Mouse (Mus musculus): Measurements from ENCODE around the gene Prcc. TPM values are rescaled to one million over a fixed set of nuclear protein-coding genes. Genes with fewer than 3 reads are reported as not detected.
"Not testable (repeated sequence)": the region's sequence is repeated elsewhere in the genome, so short reads cannot be mapped to it uniquely, and the experiment has no call there.

Gene Prcc
- total RNA-seq, 2 experiments from 2014 or later: 25.6 to 31.3 TPM

DNA sequence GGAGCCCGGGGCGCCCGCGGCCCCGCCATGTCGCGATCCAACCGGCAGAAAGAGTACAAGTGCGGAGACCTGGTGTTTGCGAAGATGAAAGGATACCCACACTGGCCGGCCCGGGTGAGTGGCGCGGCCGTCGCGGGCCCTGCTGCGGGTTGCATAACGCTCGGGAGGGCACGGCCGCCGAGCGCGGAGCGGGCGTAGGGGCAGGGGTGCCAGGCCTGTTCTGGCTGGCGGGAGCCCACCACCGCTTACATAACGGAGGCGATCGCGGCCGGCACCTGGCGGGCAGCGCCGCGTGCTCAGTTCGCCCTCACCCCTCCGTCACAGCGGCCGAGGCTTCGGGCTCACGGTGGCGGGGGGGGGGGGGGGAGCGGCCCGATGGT, 21.2 kb upstream of the Prcc start:
- no peak for ATAC-seq (replicated peaks; ENCODE audit: poor library complexity)

DNA sequence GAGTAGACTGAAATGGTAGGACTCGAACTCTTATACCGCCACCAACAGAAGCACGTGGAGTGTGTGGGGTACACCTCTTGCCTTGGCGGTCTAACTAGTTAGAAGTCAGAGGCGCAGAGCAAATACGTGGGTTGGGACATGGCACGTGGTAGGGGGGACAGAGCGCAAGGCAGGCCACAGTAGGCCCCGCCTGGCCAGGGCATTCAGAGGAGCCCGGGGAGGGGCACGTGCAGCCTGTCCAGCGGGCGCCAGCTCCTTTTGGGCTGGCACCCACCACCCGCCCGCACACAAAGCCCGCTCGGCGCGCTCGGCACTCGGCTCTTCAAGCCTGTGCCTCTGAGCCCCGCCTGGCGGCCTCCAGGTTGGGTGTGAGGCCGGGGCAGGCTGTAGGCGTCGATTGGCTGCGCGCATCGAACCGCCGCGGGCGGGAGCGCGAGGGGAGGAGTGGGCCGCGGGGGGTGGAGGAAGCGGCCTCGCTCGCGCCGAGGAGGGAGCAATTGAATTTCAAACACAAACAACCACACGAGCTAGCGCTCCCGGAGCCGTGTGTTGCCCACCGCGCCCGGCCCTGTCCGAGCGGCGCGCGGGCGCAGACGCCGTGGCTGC, 20.6 kb upstream of the Prcc start, which contains the start of gene Hdgf:
Gene Hdgf, plus strand, starts transcription at position 442 of the 606 bp plus-strand sequence.
- peak; percentile 70 for ATAC-seq (replicated peaks; ENCODE audit: poor library complexity)

DNA sequence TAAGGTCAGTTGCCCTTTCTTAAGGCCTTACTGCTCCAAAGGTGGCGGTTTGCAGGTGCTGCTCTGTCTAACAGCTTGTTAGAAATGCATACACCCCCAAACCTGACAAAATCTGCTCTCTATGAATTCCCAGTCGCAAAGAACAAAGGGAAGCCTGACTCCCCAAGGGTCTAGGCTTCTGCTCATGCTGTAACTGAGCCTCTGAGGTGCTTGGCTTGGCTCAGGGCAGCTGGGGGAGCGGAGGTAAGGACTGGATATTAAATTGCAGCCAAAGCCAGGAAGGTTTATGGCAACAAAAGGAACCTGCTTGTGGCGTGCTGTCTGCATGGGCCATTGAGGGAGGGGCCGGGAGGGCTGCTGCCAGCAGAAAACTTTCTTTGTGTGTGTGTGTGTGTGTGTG, 18.4 kb upstream of the Prcc start:
- no peak for ATAC-seq (replicated peaks; ENCODE audit: poor library complexity)

DNA sequence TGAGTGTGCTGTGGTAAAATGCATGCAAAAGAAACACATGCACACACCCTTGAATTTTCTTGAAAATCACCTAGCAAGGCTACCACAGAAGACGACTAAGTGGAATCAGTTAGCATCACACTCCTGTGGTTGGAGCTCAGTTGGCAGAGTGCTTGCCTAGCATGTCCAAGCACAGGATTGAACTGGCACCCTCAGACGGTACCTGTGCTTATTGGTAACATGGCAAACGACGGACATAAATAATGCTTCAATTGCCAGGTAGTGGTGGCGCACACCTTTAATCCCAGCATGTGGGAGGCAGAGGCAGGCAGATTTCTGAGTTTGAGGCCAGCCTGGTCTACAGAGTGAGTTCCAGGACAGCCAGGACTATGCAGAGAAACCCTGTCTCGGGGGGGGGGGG, 16.6 kb upstream of the Prcc start:
- 0 out of 2 replicates have a peak, but pooled peaks have one; percentile 2 for ATAC-seq (replicated peaks; ENCODE audit: poor library complexity)

DNA sequence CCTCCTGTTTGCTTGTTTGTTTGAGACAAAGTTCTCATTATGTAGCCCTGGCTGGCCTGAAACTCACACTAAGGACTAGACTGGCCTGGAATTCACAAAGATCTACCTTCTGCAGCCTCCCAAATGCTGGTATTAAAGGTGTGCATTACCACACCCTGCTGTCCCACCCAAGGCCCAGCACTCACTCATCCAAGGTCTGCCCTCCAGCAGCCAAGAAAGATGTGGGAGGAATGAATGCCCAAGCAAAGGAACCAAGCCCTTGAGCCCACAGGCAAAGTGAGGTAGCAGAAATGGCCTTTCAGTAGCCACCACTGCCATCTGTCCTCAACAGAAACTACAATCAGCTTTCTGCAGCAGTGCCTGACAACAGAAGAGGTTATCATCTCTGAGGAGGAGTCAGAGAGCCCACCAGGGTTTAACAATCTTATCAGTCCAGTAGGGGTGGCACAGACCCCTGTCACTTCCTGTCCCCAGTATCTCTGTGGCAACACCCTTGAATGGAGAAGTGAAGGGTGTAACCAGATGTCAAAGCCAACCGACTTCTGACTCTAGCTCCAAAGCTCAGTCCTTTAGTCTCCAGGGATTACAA, 15.7 kb upstream of the Prcc start:
- ATAC-seq (replicated peaks; ENCODE audit: poor library complexity): peak; percentile 79

DNA sequence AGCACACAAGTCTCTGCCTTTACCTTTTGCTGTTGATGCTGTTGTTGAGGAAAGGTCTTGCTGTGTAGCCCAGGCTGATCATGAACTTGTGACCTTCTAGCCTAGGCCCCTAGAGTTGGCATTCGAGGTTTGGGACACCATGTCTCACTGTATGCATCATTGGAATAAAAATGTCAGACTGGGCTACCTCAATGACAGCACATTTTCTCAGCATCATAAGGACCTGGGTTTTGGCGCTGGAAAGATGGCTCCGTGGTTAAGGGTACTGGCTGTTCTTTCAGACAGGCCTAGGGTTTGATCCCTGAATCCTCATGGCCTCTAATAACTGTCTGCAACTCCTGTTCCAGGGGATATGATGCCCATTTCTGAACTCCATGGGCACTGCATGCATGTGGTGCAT, 14.4 kb upstream of the Prcc start:
- ATAC-seq (replicated peaks; ENCODE audit: poor library complexity): no peak

DNA sequence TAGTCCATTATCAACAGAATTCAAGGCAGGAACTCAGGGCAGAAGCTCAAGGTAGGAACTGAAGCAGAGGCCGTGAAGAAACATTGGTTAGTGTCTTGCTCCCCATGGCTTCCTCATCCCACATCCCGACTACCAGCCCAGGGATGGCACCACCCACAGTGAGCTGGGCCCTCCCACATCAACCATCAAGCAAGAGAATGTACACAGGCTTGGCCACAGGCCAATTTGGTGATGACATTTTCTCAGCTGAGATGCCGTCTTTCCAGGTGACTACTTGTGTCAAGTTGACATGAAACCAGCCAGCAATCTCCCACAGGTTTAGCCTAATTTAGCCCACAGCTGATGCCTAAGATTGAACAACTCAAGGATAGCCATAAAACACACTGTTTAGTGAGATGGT, 13.9 kb upstream of the Prcc start:
- no peak for ATAC-seq (replicated peaks; ENCODE audit: poor library complexity)

DNA sequence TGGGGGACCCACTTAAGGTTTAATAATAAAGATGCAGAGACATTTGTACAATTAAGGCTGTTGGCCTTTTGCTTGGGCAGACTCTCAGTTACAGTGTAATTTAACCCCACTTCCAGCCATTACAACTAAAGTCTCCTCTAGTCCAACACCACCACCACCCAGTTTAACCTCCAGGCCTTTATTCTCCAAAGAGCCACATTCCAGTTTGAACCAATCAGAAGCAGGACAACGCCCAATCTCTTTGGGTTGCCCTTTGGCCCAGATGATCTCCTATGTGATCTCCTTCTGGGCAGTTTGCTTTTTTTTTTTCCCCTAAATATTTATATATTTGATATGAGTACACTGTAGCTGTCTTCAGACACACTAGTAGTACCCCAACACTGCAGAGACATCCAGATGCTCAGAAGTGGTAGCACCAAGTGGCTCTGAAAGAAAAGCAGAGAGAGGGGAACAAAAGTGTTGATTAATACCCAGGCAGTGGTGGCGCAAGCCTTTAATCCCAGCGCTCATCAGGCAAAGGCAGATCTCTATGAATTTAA, 8.0 kb upstream of the Prcc start:
- 0 out of 2 replicates have a peak, but pooled peaks have one; percentile 6 for ATAC-seq (replicated peaks; ENCODE audit: poor library complexity)

DNA sequence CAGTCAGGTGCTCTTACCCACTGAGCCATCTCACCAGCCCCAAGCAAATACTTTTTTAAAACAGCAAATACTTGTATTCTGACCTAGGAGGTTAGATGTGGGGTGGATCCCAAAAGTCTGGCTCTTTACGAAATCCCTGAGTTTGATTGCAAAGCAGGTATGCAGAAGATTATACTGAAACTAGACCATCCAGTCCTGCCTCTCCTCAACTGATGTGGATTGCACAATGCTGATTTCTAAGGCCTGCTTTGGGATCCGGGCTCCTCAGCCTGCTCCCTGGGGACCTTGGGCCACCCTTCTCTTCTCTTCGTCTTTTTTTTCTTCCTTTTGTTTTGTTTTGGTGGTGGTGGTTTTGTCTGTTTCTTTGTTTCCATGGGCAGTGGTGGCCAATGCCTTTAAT, 6.1 kb upstream of the Prcc start:
- ATAC-seq (replicated peaks; ENCODE audit: poor library complexity): no peak

DNA sequence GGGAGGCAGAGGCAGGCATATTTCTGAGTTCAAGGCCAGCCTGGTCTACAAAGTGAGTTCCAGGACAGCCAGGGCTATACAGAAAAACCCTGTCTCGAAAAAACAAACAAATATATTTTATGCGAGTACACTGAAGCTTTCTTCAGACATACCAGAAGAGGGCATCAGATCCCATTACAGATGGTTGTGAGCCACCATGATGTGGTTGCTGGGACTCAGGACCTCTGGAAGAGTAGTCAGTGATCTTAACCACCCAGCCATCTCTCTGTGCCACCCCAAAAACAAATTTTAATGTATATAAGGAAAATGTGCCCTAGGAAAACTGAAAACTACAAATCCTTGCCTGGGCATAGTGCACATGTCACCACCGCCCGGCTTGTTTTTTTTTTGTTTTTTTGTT, 2.0 kb upstream of the Prcc start:
- not testable (repeated sequence) for ATAC-seq (replicated peaks; ENCODE audit: poor library complexity)

DNA sequence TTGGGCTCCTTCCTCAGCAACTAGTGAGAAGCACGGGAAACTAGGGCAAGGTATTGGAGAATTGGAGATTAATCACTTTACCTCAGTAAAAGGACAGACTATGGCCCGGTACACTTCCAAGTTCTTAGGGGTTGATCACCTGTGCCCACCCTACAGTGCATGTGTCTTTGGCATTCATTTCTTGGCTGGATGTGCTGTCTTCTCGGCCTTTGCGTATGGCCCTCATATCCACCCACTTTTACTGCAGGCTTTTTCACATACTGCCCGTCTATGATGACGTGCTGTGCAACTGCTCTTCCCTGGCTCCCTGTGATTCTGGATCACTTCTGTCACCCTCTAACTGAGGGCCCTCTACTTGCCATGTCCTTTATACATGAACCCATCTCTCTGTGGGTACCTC, 1.0 kb upstream of the Prcc start:
- ATAC-seq (replicated peaks; ENCODE audit: poor library complexity): no peak

DNA sequence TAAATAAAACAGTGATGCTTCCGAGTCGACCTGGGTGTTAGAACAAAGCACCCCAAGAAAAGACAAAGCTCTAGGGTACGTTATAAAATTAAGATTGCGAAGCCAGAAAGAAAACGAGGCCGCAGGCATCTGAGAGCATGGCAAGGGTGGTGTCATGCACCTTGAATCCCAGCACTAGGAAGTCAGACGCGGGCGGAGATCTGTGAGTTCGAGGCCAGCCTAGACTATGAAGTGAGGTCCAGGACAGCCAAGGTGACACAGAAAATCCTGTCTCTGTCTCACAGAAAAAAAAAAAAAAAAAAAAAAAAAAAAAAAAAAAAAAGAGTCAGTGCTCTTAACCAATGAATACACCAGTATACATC, 577 bp upstream of the Prcc start:
- ATAC-seq (replicated peaks; ENCODE audit: poor library complexity): peak; percentile 9; the same call in 1 of the 2 replicates

DNA sequence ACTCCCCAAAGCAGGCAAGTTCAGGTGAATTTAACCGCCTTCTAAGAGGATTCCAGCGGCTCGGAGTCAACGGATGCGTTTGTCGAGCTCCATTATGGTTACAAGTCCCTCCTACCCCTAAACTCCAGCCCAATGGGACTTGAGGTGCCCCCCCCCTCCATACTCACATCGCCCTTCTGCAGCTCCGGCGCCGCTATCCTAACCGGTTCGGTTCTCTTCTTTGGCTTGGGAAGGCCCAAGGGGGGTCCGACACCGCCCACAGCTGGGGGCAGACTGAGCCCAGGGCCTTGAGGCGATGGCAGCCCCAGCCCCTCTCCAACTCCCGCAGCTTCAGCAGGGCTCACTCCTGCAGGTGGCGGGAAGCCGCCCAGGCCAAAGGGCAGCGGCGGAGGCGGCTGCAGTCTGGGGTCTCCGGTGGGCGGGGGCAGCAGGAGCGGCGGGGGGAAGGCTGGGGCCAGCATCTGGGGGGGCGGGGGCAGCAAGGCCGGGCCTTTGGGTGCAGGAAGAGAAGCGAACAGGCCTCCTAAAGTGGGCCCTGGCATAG, 628 bp downstream of the Prcc start:
- ATAC-seq (replicated peaks; ENCODE audit: poor library complexity): peak; percentile 34

DNA sequence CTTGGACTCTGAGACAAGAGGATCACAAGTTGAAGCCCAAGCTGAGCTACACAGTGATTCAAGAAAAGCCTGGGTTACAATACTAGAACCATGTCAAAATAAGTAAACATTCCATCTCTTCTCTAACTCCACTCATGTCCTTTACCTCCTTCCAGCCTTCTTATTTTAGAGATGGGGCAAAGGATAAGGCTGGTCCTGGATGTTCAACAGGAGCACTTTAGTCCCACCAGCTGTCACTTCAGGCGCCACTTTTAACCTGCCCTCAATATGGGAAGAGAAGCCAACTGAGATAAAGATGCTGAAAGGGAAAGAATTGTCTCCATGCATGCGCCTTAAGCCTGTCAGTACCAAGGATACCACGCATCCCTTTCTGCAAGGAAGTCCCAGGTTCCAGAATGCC, 1.1 kb downstream of the Prcc start:
- no peak for ATAC-seq (replicated peaks; ENCODE audit: poor library complexity)

DNA sequence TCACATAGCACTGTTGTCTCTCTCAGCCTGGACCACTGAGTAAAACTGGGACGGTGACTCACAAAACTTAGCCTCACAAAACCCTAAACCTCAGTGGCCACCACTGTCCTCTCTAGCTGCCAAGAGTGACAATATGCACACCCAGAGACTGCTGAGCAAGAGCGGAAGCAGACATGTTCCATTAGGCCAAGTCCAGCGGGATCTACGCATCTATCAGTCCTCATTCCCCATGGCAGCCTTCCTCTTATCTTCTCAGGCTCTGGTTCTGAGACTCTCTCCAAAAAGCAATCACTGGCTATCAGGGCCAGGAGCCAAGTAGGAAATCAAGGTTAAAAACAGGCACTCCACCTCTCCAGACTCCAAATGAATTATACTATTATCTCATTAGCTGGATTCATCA, 7.7 kb downstream of the Prcc start:
- ATAC-seq (replicated peaks; ENCODE audit: poor library complexity): no peak

DNA sequence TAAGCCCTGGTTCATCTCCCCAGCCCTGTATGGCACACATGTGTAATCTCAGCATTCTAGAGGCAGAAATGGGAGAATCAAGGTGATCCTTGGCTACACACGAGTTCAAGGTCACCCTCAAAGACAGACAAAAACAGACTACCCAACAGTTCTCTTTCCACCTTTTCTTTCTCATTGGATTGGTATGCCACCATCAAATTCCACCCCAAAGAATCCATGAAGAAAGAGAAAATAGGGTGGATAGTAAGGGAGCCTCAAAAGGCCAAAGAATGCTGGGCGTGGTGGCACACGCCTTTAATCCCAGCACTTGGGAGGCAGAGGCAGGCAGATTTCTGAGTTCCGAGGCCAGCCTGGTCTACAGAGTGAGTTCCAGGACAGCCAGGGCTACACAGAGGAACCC, 21.3 kb downstream of the Prcc start:
- ATAC-seq (replicated peaks; ENCODE audit: poor library complexity): not testable (repeated sequence)

DNA sequence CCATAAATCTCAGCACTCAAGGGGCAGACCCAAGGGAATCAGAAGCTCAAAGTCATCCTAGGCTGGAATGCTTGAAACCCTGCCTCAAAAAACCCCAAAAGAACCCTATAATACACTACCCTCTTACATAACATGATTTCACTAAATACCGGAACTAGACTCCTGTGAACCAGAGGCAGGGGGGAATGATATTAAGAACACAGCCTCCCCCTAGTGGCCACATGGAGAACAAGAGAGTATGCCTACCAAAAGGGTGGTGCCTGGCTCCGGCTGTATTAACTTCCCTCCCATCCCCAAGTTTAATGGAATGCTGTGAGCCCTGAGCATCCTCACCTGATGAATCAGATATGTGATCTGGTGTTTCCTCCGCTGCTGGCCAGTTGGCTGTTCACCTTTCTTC, 25.6 kb downstream of the Prcc start:
- peak; percentile 97 for ATAC-seq (replicated peaks; ENCODE audit: poor library complexity)

DNA sequence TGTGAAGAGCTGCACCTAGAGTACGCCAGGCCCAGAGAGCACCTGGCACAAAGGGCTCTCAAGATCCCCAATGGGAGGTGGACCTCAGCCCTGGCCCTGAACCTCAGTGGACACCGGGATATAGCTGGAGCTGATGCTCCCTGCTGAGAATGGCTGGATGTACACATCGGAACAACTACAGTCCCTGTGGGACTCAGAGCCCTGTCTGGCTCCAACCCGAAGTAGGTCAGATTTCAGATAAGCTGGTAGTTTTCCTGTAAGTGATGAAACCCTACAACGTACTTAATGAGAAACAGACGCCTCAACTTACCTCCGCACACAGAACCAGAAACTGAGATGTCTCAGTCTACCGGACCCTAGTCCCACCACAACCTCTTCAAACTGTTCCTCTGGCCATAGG, 27.7 kb downstream of the Prcc start:
- ATAC-seq (replicated peaks; ENCODE audit: poor library complexity): no peak

DNA sequence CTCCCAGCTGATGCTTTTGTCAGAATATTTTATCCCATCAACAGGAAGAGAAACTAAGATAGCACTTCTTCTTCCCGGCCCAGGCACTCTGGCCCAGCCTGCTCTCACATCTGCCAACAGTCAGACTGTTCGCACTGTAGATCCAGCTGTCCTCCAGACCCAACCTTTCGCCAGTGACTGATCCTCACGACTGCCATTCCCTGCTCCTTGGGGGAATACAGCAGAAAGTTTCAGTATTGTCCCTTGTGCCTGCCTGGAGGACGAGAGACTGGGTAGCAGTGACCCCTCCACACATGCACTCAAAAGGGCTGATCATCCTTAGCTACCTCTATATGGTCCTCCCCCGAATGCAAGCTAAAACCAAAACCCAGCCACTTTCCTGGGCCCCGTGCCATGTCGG, 29.5 kb downstream of the Prcc start:
- ATAC-seq (replicated peaks; ENCODE audit: poor library complexity): no peak

DNA sequence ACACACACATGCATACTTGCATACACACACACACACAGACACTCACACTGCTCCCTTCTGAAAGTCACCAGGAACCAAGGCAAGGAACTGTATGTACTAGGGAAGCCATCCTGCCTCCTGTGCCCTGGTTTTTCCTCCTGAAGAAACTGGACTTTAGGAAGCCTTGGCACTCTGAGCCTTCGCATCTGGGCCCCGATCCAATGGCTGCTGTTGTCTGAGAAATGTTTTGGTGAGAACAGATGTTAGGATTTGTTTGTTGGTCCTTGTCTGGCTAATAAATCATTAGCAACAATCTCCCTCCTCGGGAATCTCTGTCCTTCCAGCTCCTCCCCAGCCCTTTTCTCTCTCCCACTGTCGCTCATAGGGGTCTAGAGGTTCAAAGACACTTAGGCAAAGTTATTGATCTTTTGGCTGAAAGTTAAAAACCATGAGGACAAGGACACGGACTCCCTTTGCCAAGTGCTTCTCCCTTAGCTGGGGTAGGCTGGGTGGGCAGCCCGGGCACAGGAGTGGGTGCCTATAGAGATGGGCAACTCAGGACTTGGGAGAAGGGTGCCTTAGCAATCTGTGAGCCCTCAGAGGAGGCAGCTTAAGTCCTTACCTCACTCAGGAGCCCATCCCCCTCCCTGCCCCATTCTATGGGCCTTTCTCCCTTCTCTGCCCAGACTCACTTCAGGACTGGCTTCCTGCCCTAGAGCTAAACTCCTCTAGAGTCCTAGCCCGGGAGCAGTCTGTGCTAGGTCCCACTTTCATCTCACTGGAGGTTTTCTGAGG, 30.4 kb downstream of the Prcc start:
- no peak for ATAC-seq (replicated peaks; ENCODE audit: poor library complexity)

DNA sequence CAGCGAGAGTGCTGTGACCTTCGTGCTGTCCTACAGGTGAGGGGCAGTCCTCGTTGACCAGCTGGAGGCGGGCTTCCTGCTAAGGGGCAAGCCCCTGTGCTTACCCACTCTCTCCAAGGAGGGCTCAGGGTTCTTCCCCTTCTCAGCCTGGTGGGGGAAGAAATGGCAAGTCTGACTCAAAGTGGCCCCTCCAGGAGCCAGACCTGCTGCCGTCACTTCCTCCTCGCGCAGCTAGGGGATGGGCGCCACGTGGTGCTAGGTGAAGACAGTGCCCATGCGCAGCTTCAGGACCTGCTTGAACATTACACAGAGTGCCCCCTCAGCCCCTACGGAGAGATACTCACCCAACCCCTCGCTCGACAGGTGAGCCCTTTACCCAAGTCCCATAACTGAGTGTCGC, 36.3 kb downstream of the Prcc start:
- peak; percentile 37; the same call in 1 of the 2 replicates for ATAC-seq (replicated peaks; ENCODE audit: poor library complexity)

DNA sequence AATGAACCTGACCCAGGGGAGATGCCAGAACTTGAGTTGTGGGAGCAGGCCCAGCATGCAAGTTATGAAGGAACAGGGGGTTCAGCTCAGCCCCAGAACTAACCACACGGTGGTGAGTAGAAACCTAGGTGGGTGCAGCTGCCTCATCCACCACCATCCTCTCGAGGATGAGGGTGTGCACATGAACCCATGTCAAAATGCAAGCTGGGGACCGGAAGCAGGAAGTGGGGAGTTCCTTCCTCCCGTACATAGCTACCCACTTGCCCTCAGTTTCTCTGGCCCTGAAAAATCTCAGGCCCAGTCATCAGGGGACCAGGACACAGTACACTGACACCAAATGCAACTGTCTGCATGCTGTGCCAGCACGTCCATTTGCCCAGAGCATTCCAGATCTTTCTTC, 37.7 kb downstream of the Prcc start:
- no peak for ATAC-seq (replicated peaks; ENCODE audit: poor library complexity)

Data from megakaryocyte progenitor cell, adult 5-6 weeks (primary cell).